Mouse (Mus musculus) G1E (cell line): ENCODE measurements around the gene Gjd3. TPM values are rescaled to one million over a fixed set of nuclear protein-coding genes. Genes with fewer than 3 reads are reported as not detected.

Source experiments
- ATAC-seq: 2 replicates; pipeline ENCODE4 v1.8.0; 2016; ENCODE audit warnings: mild to moderate bottlenecking; ENCODE audit not compliant: insufficient number of reproducible peaks, poor library complexity, low FRiP score, severe bottlenecking; ENCODE audit errors: extremely low read depth
- DNase-seq: peaks from one replicate; pipeline ENCODE4 v3.0.0; 2012; ENCODE audit warnings: low spot score
- H3K27me3 ChIP-seq: 2 replicates; pipeline ENCODE4 v1.6.1; 2012; ENCODE audit warnings: mild to moderate bottlenecking, low read length, inconsistent platforms; ENCODE audit not compliant: insufficient read depth
- H3K36me3 ChIP-seq: replicated peaks from 2 replicates; pipeline ENCODE3; 2012; ENCODE audit warnings: mild to moderate bottlenecking, inconsistent platforms
- H3K4me1 ChIP-seq: 2 replicates; pipeline ENCODE4 v1.6.1; 2012; ENCODE audit warnings: low read depth, low read length, inconsistent platforms, mixed read lengths; ENCODE audit not compliant: insufficient read depth
- H3K4me3 ChIP-seq: 2 replicates; pipeline ENCODE4 v1.5.1; 2012; ENCODE audit warnings: low read depth, mild to moderate bottlenecking, inconsistent platforms, low read length, moderate library complexity, mixed read lengths
- H3K9me3 ChIP-seq: replicated peaks from 2 replicates; pipeline ENCODE4 v1.6.1; 2012; ENCODE audit warnings: inconsistent platforms
- CTCF ChIP-seq: IDR thresholded peaks from 2 replicates; pipeline ENCODE4 v1.5.1; 2012; ENCODE audit warnings: low read depth, low read length, inconsistent platforms, mixed read lengths
- GATA1 ChIP-seq: IDR thresholded peaks from 2 replicates; pipeline ENCODE4 v1.6.1; 2012; ENCODE audit warnings: borderline replicate concordance, low read length, inconsistent platforms, mixed read lengths
- GATA2 ChIP-seq: IDR thresholded peaks from 2 replicates; pipeline ENCODE4 v1.6.1; 2012; ENCODE audit warnings: low read depth, low read length, inconsistent platforms, borderline replicate concordance
- POLR2AphosphoS5 ChIP-seq: IDR thresholded peaks from 2 replicates; pipeline ENCODE4 v1.6.1; 2012; ENCODE audit warnings: low read depth, low read length, inconsistent platforms; ENCODE audit not compliant: insufficient replicate concordance
- TAL1 ChIP-seq: conservative IDR thresholded peaks from 2 replicates; pipeline ENCODE4 v1.6.1; 2012; ENCODE audit warnings: low read depth, low read length, inconsistent platforms, mixed read lengths
- polyA plus RNA-seq: library from polyadenylated mRNA; stranded (reverse); fragments of >175 nt; gene quantifications from 2 replicates; pipeline ENCODE4 v1.2.3, GENCODE M21; 2012
- total RNA-seq, 2 experiments: library from RNA; stranded (forward) in 1 of 2; stranded (reverse) in 1 of 2; fragments of 200-1000 nt in 1 of 2; fragments of >200 nt in 1 of 2; fragmentation: Nextera tagmentation in 1 of 2; gene quantifications; 2 replicates each; pipeline ENCODE4 v1.2.3; 2014 to 2017

Gene Gjd3
- total and polyA plus RNA-seq, 3 experiments: not detected

GRCm38 (mm10) chr11:98964201-98964615 is 18.6 kb downstream of the Gjd3 start:
- ATAC-seq (no peak), DNase-seq (no peak)
- peaks cover 96% of the 10 kb centered on the region for H3K4me1 ChIP-seq
- H3K36me3 ChIP-seq: peaks cover 69% of the 10 kb centered on the region
- TF ChIP-seq POLR2AphosphoS5 (no peak), TAL1 (no peak), CTCF (no peak), GATA1 (no peak), GATA2 (no peak)
- peaks cover 24% of the 10 kb centered on the region for H3K27me3 ChIP-seq
- peak overlapping the region; percentile 77; the same call in 1 of the 2 replicates for H3K4me3 ChIP-seq
- no peaks in the 10 kb centered on the region for H3K9me3 ChIP-seq

- peak overlapping the region; percentile 77 for H3K4me3 ChIP-seq
- peaks cover 64% of the 10 kb centered on the region for H3K36me3 ChIP-seq
- no peaks in the 10 kb centered on the region for H3K9me3 ChIP-seq
- DNase-seq: peak; percentile 74
- no peak for TF ChIP-seq GATA2
- no peak for TF ChIP-seq TAL1
- no peak for TF ChIP-seq CTCF
- no peak for TF ChIP-seq GATA1
- no peak for TF ChIP-seq POLR2AphosphoS5
- peaks cover 24% of the 10 kb centered on the region for H3K27me3 ChIP-seq
- ATAC-seq: peak; percentile 46
- H3K4me1 ChIP-seq: peaks cover 96% of the 10 kb centered on the region
Measured at GRCm38 (mm10) chr11:98963191-98964021, 19.4 kb downstream of the Gjd3 start.

GRCm38 (mm10) chr11:98962421-98963095 is 20.3 kb downstream of the Gjd3 start:
- Histone ChIP-seq H3K27me3 (peaks cover 24% of the 10 kb centered on the region), H3K4me1 (peaks cover 96% of the 10 kb centered on the region), H3K36me3 (peaks cover 62% of the 10 kb centered on the region), H3K9me3 (no peaks in the 10 kb centered on the region), H3K4me3 (peak overlapping the region; percentile 77)
- ATAC-seq (no peak), DNase-seq (no peak)
- TF ChIP-seq CTCF: no peak
- TF ChIP-seq TAL1: no peak
- no peak for TF ChIP-seq GATA1
- TF ChIP-seq GATA2: no peak
- TF ChIP-seq POLR2AphosphoS5: no peak

- H3K4me3 ChIP-seq: peak overlapping the region; percentile 77
- peaks cover 97% of the 10 kb centered on the region for H3K4me1 ChIP-seq
- no peak for DNase-seq
- H3K27me3 ChIP-seq: peaks cover 24% of the 10 kb centered on the region
- H3K36me3 ChIP-seq: peaks cover 60% of the 10 kb centered on the region
- TF ChIP-seq POLR2AphosphoS5 (no peak), GATA2 (no peak), GATA1 (no peak), CTCF (no peak), TAL1 (no peak)
- H3K9me3 ChIP-seq: no peaks in the 10 kb centered on the region
- no peak for ATAC-seq
Measured at GRCm38 (mm10) chr11:98961766-98962165, 21.1 kb downstream of the Gjd3 start.

- Histone ChIP-seq H3K27me3 (peaks cover 24% of the 10 kb centered on the region), H3K4me3 (peak overlapping the region; percentile 77), H3K4me1 (peaks cover 97% of the 10 kb centered on the region), H3K9me3 (no peaks in the 10 kb centered on the region), H3K36me3 (peaks cover 60% of the 10 kb centered on the region)
- DNase-seq (no peak), ATAC-seq (no peak)
- TF ChIP-seq TAL1: no peak
- no peak for TF ChIP-seq GATA1
- TF ChIP-seq POLR2AphosphoS5: no peak
- TF ChIP-seq GATA2: no peak
- no peak for TF ChIP-seq CTCF
Measured at GRCm38 (mm10) chr11:98961051-98961592, 21.7 kb downstream of the Gjd3 start.

GRCm38 (mm10) chr11:98960313-98960906 is 22.4 kb downstream of the Gjd3 start:
- Histone ChIP-seq H3K36me3 (peaks cover 56% of the 10 kb centered on the region), H3K9me3 (no peaks in the 10 kb centered on the region), H3K4me1 (peaks cover 96% of the 10 kb centered on the region), H3K4me3 (peak overlapping the region; percentile 77), H3K27me3 (peaks cover 24% of the 10 kb centered on the region)
- DNase-seq: peak; percentile 81
- no peak; the same call in 1 of the 2 replicates for ATAC-seq
- TF ChIP-seq GATA2: no peak
